Mouse (Mus musculus) forebrain, embryonic 16.5 days (tissue): ENCODE measurements around the gene 2010003K11Rik. TPM values are rescaled to one million over a fixed set of nuclear protein-coding genes. Genes with fewer than 3 reads are reported as not detected.
A peak's percentile ranks its signal among the peaks of the same experiment; 100 is the strongest.

Experiments used
- ATAC-seq: fragments of 200-750 bp; cut with Nextera tagmentation; 2 replicates; pipeline ENCODE4 v1.8.0; 2017; ENCODE audit warnings: mild to moderate bottlenecking, moderate library complexity
- H3K27ac ChIP-seq: fragments of 300-500 bp; sonication (generic); 2 replicates; pipeline ENCODE4 v1.5.1; 2014; ENCODE audit warnings: low read length, control low read depth
- H3K27me3 ChIP-seq: fragments of 300-500 bp; sonication (generic); replicated peaks from 2 replicates; pipeline ENCODE4 v1.6.1; 2014; ENCODE audit warnings: low read length; ENCODE audit not compliant: control insufficient read depth, insufficient read depth
- H3K36me3 ChIP-seq: fragments of 300-500 bp; sonication (generic); 2 replicates; pipeline ENCODE4 v1.6.1; 2014; ENCODE audit not compliant: control insufficient read depth, insufficient read depth
- H3K4me1 ChIP-seq: fragments of 300-500 bp; sonication (generic); replicated peaks from 2 replicates; pipeline ENCODE4 v1.6.1; 2014; ENCODE audit warnings: low read length; ENCODE audit not compliant: control insufficient read depth, insufficient read depth
- H3K4me2 ChIP-seq: fragments of 300-500 bp; sonication (generic); 2 replicates; pipeline ENCODE4 v1.6.1; 2014; ENCODE audit warnings: mild to moderate bottlenecking, low read length, control low read depth
- H3K4me3 ChIP-seq: fragments of 300-500 bp; sonication (generic); replicated peaks from 2 replicates; pipeline ENCODE4 v1.5.1; 2014; ENCODE audit warnings: mild to moderate bottlenecking, low read length, control low read depth
- H3K9ac ChIP-seq: fragments of 300-500 bp; sonication (generic); replicated peaks from 2 replicates; pipeline ENCODE4 v1.6.1; 2014; ENCODE audit warnings: low read depth, low read length, control low read depth
- H3K9me3 ChIP-seq: fragments of 300-500 bp; sonication (generic); 2 replicates; pipeline ENCODE4 v1.6.1; 2016; ENCODE audit warnings: low read length; ENCODE audit not compliant: control insufficient read depth
- WGBS: fragments of 180-500 bp; shearing (Covaris S2); extraction: QIAGEN DNeasy Blood & Tissue Kit; methylation state at CpG from one replicate; pipeline ENCODE4 v1.1.7; 2014; 5-methylcytosine and 5-hydroxymethylcytosine counted together
- polyA plus RNA-seq: library from polyadenylated mRNA; unstranded; fragments of >200 nt; fragmentation: Nextera tagmentation; extraction: Ambion mirVana; gene quantifications from 2 replicates; pipeline ENCODE4 v1.2.1, GENCODE M21; 2015

Gene 2010003K11Rik
- polyA plus RNA-seq: not detected in 2 replicates

DNA sequence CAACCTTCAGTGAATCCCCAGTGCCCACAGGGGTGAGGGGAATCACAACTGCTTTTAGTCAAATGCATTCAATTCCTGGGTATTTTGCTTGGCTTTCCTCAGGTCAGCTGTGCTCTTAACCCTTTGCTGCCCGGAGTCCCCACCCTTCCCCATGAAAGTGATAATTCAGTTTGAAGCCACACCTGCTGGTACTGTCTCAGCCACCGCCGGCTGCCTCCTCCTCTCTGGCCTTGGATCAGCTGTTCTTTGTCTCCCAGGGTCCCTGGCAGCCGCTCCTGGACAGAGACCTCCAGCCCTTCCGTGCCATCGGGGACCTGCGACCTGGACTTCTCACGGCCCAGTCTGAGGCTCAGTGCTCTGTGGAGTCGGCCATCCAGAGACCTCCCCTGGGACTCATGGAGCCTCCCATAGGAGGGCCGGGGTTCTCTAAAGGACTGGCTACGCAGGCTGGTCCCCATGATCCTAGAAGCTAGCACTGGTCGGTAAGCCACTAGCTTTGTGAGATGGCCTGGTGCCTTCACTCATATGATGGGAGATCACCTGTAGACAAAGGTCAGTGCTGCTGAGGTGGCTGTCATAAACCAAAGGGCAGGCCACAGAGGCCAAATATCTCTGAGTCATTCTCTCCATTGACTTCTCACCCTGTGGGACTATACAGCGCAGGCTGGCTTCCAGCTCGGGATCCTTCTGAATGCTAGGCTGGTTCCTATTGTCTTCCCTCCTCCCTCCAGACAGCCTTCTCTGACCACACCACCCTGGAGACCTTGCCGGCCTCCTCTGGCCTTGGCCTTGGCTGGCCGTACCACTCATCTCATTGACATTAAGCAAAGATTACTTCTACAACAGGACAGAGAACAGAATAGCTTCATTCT is at the start of gene 2010003K11Rik:
TSS of gene 2010003K11Rik (minus strand) at position 522 of the 872 bp plus-strand sequence.
- 0 out of 2 replicates have a peak within 1 kb of the TSS, but pooled peaks have one; percentile 22 for H3K9ac ChIP-seq
- H3K27ac ChIP-seq: no peak within 1 kb of the TSS
- WGBS: 49% methylated on average over 16 of the region's 16 CpGs
- no peak for ATAC-seq
- peaks cover 4% of the 10 kb centered on the region for H3K4me1 ChIP-seq
- H3K4me3 ChIP-seq: no peak within 1 kb of the TSS
- H3K27me3 ChIP-seq: no peaks in the 10 kb centered on the region
- H3K4me2 ChIP-seq: no peak within 1 kb of the TSS
- H3K9me3 ChIP-seq: no peaks in the 10 kb centered on the region
- no peaks in the 10 kb centered on the region for H3K36me3 ChIP-seq

DNA sequence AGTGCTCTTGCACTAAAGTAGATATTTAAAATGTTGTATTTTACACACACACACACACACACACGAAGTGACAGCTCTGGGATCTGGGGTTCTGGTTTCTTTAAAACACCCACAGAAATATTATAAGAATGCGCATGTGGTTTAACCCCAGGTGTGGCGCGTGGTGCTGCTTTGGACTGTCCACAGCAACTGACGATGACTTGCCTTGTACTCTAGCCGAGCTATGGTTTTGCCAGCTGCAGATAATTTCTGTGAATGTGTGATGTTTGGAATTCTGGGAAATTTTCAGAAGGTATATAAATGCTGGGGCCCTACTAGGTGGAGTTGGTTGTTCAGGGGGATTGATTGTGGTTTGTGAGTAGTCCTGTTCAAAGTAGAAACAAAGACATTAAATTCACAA is 49.4 kb upstream of the 2010003K11Rik start:
- no peak overlapping the region for H3K9ac ChIP-seq
- no peak overlapping the region for H3K27ac ChIP-seq
- WGBS: 87% methylated on average over 6 of the region's 6 CpGs
- H3K9me3 ChIP-seq: no peaks in the 10 kb centered on the region
- H3K27me3 ChIP-seq: no peaks in the 10 kb centered on the region
- no peak overlapping the region for H3K4me2 ChIP-seq
- no peak for ATAC-seq
- H3K4me3 ChIP-seq: no peak overlapping the region
- no peaks in the 10 kb centered on the region for H3K4me1 ChIP-seq
- H3K36me3 ChIP-seq: no peaks in the 10 kb centered on the region

DNA sequence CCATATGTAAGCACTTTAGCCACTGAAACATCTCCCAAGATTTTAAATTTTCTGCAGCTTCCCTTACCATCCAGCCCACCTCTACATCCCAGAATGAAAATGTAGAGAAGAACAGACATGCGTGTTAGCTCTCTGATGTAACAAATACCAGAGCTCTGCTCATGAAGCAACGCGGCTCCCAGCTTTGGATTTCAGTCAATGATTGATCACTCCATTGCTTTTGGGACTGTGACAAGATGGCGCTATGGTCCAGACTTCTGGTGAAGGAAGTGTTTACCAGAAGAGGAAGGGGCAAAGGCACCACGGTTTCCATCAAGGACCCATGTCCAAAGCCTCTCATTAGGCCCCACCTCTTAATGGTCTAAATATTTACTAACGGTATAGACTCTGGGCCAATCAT is 47.5 kb upstream of the 2010003K11Rik start:
- Histone ChIP-seq H3K36me3 (no peaks in the 10 kb centered on the region), H3K4me3 (no peak overlapping the region), H3K27me3 (no peaks in the 10 kb centered on the region), H3K27ac (no peak overlapping the region), H3K9me3 (no peaks in the 10 kb centered on the region), H3K9ac (no peak overlapping the region), H3K4me1 (no peaks in the 10 kb centered on the region), H3K4me2 (no peak overlapping the region)
- WGBS: 92% methylated on average over 6 of the region's 6 CpGs
- ATAC-seq: no peak

DNA sequence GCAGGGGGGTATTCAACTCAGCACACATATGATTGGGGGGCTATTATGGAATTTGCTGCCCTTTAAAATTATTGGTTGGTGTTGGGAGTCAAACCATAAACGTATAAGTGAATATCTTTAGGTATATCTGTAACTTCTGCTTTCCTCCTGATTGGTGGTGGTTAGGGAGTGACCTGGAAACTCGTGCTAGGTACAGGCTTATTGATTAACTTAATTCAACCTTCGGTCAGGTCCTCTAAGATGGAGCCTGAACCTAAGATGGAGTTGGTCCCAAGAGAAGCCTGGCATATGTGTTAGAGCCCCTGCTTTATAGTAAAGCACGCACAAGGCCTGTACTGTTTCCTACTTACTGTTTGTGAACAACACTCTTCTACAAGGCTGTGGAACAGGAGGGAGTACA is 46.7 kb upstream of the 2010003K11Rik start:
- no peak overlapping the region for H3K27ac ChIP-seq
- H3K9me3 ChIP-seq: no peaks in the 10 kb centered on the region
- H3K27me3 ChIP-seq: no peaks in the 10 kb centered on the region
- no peak for ATAC-seq
- H3K4me1 ChIP-seq: no peaks in the 10 kb centered on the region
- no peak overlapping the region for H3K4me2 ChIP-seq
- H3K36me3 ChIP-seq: no peaks in the 10 kb centered on the region
- no peak overlapping the region for H3K9ac ChIP-seq
- 86% methylated on average over 4 of the region's 4 CpGs for WGBS
- H3K4me3 ChIP-seq: no peak overlapping the region

DNA sequence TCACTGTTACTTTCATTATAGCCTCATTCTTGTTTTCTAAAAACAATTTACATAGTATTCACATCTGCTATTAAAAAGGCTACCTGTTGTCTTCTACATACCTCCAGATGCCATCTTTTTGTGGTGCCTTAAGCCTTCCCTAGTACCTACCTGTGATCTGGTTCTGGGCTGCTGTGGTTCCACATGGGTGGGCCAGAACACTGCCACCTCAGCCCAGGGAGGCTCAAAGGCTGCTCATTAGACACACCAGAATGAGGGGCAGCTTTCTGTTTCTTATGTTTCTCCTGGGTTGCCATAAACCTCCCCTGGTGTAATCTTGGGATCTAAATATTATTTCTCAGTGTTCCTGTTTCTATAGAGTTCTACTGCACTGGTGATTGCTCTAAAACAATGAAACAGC is 43.7 kb upstream of the 2010003K11Rik start:
- H3K9ac ChIP-seq: no peak overlapping the region
- no peak overlapping the region for H3K4me2 ChIP-seq
- H3K27ac ChIP-seq: no peak overlapping the region
- ATAC-seq: no peak
- no peaks in the 10 kb centered on the region for H3K27me3 ChIP-seq
- H3K9me3 ChIP-seq: no peaks in the 10 kb centered on the region
- H3K4me3 ChIP-seq: no peak overlapping the region
- no peaks in the 10 kb centered on the region for H3K4me1 ChIP-seq
- no peaks in the 10 kb centered on the region for H3K36me3 ChIP-seq

DNA sequence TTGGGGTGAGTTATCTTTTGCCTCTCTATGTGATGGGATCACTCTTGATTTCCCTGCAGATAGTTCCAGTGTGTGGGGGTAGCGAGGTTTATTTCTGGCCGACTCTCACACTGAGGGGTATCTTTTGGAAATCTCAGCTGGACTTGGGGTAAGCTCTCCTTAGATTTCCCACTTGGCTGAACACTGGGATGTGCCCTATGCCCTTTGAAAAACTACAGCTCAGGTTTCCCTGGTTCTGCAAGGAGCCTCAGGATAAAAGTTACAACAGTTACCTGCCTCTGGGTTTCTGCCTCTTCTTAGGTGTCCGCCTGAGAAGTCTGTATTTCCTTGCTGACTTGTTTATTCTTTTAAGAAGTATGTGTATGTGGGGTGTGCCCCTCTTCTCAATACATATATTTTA is 42.6 kb upstream of the 2010003K11Rik start:
- no peaks in the 10 kb centered on the region for H3K4me1 ChIP-seq
- no peak overlapping the region for H3K9ac ChIP-seq
- no peaks in the 10 kb centered on the region for H3K27me3 ChIP-seq
- WGBS: 91% methylated on average over 3 of the region's 3 CpGs
- ATAC-seq: no peak
- H3K9me3 ChIP-seq: no peaks in the 10 kb centered on the region
- no peak overlapping the region for H3K27ac ChIP-seq
- H3K4me3 ChIP-seq: no peak overlapping the region
- H3K4me2 ChIP-seq: no peak overlapping the region
- H3K36me3 ChIP-seq: no peaks in the 10 kb centered on the region

DNA sequence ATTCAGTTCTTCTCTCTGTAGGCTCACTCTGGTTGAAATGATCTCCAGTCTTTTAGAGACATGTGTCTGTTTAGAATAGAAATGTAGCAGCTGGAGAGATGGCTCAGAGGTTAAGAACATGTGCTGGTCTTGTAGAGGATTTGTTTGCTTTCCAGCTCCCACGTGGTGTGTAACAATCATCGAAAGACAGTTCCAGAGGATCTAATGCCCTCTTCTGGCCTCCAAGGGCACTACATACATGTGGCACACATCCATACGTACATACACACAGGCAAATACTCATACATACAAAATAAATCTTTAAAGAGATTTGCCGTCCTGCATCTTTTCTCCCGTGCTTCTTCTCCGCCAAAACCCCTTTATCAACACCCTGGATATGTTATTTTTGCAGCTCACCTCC is 41.9 kb upstream of the 2010003K11Rik start:
- Histone ChIP-seq H3K27me3 (no peaks in the 10 kb centered on the region), H3K9ac (no peak overlapping the region), H3K36me3 (no peaks in the 10 kb centered on the region), H3K9me3 (no peaks in the 10 kb centered on the region), H3K4me3 (no peak overlapping the region), H3K27ac (no peak overlapping the region), H3K4me2 (no peak overlapping the region), H3K4me1 (no peaks in the 10 kb centered on the region)
- WGBS: 86% methylated on average over 6 of the region's 6 CpGs
- no peak for ATAC-seq

DNA sequence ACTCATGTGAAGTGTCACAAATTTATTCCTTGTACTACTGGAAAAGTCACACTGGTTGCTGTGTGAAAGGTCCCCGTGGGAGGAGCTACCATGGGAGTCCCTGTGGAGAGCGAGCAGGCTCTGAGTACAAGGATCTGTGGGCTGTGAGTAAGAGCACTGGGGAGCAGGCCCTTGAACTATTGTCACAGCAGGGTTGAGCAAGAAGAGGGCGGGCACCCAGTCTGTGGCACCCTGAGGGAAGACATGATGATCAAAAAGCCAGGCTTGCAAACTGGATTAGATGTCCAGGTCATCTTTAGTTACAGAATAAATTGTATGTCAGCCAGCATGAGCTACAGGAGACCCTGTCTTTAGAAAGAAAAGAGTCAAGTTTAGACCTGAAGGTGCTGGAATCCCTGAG is 38.2 kb upstream of the 2010003K11Rik start:
- no peak for ATAC-seq
- H3K9me3 ChIP-seq: no peaks in the 10 kb centered on the region
- 68% methylated on average over 3 of the region's 3 CpGs for WGBS

DNA sequence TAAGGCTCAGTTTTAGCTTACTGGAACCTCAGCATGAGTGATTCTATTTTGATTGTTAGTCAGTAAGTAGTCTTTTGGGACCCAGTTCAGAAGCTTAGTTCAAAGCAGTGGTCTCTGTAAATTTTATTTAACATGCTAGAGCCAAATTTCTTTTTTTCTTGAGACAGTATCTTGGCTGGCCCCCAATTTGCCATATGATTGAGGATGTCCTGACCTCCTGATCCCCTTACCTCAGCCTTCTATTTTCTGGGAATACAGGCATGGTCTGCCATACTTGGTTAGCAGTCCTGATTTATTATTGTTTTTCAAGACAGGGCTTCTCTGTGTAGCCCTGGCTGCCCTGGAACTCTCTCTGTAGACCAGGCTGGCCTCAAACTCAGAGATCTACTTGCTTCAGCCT is 37.5 kb upstream of the 2010003K11Rik start:
- no peak overlapping the region for H3K4me3 ChIP-seq
- no peaks in the 10 kb centered on the region for H3K36me3 ChIP-seq
- no peak overlapping the region for H3K27ac ChIP-seq
- no peaks in the 10 kb centered on the region for H3K4me1 ChIP-seq
- no peaks in the 10 kb centered on the region for H3K27me3 ChIP-seq
- H3K4me2 ChIP-seq: no peak overlapping the region
- H3K9ac ChIP-seq: no peak overlapping the region
- no peaks in the 10 kb centered on the region for H3K9me3 ChIP-seq
- ATAC-seq: no peak

More for the DNA sequence above, 38.2 kb upstream of the 2010003K11Rik start:
- Histone ChIP-seq H3K27me3 (no peaks in the 10 kb centered on the region), H3K27ac (no peak overlapping the region), H3K4me2 (no peak overlapping the region), H3K36me3 (no peaks in the 10 kb centered on the region), H3K4me1 (no peaks in the 10 kb centered on the region), H3K4me3 (no peak overlapping the region), H3K9ac (no peak overlapping the region)
